Mouse (Mus musculus): ENCODE results near the gene Stk24.

Gene Stk24

DNA sequence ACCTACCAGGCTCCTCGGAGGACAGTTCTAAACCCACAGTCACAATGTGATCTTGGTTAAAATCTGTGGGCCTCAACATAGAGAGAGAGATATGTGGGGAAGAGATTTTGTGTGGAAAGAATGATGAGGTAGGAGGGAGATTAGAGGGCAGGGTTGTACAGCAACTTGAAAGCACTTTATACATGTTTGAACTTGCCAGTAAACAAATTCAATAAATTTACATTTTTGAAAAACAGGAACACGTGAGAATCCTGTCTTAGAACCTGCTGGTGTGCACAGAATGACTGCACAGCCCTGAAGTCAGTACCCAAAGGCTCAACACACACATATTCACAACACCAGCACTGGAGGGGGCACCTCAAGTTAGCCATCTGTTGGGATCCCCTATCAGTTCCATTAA lies 68.7 kb downstream of the Stk24 start:
- WGBS = 81% methylated on average over 2 of the region's 2 CpGs

DNA sequence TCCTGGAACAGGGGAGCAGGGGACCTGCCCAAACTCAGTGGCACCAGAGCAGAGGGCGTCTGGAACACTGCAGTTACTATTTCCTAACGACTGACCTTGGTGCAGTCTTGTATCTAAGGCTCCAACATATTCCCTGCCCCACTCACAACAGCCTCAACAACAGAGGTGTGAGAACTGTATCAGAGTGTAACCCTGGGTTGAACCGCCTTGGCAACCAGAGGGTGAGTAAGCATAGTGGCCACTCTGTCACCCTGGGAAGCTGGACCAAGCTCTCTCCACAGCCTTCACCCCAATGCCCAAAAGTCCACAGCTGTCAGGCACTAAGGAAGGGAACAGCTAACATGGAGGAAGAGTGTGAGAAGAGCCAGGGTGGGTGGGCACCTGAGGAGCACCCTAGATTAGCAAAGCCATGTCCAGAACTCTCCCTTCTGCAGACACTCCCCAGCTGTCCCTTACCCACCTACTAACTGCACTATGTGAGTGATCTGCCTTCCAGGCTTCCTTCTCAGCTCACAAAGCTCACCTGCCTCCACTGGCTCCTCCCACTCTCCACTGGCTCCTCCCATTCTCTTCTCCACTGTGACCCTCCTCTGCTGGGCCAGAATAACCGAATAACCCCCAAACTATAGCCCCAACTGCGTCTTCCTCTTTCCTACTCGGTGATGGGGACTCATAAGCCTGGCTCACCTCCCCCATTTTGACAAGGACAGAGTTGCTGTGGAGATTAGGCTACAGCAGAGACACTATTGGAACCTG lies 69.3 kb downstream of the Stk24 start:
- 90% methylated on average over 6 of the region's 6 CpGs for WGBS

DNA sequence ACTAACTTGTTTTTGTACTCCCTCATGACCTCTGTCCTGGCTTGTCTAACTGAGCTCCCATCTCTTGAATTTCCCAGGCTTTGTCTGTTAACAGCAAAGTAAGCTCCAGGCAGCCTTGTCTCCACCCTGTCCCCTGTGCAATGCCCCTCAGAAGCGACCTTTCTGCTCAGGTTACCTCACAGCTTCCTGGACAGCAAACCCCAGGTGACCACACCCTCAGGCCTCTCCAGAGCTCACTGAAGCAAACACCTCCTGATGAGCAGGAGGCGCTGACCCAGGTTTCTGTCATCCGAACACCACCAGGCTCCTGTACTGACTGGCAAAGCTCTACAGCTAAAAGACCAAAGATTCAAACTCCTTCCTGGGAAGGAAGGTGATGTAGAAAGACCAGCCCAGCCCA lies 69.9 kb downstream of the Stk24 start:
- 81% methylated on average over 3 of the region's 3 CpGs for WGBS

DNA sequence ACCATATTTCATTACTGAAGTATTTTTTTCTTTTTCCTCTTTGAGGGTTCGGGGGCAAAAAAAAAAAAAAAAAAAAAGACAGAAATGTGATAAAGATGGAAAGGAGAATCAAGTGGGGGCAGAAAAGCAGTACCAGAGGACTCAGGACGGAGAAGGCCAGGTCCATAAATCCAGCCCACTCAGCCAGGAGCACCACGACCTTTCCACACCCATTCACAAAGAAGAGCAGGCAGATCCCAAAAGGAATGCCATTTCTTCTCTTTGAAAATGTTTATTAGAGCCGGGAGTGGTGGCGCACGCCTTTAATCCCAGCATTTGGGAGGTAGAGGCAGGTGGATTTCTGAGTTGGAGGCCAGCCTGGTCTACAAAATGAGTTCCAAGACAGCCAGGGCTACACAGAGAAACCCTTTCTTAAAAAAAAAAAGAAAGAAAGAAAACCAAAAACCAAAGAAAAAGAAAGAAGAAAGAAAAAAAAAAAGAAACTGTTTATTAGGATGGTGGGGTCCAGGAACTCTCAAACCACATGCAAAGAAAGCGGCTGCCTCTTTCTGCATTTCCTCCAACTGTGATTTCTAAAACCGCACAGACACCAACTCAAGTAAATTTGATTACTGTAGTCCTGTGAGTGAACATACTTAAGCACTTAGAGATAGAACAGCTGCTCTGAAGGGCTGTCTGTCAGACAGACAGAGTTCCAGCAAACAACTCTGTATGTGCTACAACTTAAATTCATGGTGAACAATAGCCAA lies 74.3 kb downstream of the Stk24 start:
- WGBS = 77% methylated on average over 8 of the region's 8 CpGs

DNA sequence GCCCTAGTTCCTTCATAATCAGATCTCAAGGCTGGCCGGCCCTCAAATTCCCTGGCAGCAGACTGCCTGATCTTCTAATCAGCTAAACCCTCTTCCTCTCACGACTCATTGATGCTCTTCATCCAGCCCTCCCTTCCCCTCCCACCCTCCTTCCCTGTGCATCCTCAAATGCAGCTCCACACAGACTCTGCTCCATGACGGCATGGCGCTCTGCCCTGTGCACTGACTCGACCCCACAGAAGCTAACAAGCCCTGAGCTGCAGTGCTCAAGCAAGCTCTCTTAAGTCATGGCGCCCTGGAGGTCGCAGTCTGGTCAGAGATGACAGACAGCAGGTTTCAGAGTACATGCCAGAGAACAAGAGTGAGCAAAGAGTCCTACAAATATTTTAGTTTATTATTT lies 75.3 kb downstream of the Stk24 start:
- 71% methylated on average over 7 of the region's 7 CpGs for WGBS

DNA sequence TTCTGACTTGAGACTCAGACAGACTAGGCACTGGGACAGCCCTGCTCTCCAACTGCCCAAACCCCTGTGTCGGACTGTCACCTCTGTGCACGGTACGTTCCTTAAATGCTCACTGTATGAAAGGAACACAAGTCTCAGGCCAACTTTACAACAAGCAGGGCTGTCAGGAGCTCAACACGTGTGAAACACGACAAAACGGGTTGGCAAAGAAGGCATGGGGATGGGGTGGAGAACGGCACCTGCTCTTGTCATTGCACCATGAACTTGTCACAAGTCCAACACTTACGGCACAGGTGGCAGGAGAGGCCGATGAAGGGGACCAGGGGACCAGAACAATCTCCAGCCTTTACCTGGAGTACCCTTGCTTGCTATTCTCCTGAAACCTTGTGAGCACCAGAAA lies 80.7 kb downstream of the Stk24 start:
- WGBS = 90% methylated on average over 9 of the region's 9 CpGs

DNA sequence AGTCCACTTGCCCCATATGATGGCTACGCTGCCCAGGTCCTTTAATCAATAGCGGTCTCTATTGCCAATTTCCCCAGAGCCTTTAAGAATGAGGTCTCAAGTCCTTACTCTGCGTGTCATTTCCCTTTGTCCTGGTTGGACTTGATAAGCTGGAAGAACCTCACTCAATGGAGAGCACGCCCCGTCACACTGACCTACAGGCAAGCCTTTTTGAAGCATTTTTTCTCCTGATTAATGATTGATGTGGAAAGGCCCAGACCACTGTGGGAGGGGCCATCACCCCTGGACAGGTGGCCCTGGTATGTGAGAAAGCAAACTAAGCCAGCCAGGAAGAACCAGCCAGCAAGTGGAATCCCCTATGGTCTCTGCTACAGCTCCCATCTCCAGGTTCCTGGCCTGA lies 81.3 kb downstream of the Stk24 start:
- WGBS = 97% methylated on average over 5 of the region's 5 CpGs

DNA sequence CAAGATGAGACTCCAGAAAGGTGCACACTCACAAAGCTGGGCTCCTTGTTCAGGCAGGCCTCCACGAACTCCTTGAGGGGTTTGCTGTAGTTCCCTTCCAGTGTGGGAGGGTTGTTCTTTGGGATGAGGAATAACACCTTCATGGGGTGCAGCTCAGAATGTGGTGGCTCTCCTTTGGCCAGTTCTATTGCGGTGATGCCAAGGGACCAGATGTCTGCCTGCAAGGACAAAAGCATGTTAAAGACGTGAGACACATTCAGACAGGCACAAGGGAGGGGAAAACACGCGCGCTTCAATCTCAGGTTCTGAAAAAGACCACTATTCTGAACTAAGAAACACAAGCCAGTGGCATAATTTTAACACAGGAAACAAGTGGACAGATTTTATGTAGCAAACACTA lies 82.7 kb downstream of the Stk24 start:
- 88% methylated on average over 6 of the region's 6 CpGs for WGBS

DNA sequence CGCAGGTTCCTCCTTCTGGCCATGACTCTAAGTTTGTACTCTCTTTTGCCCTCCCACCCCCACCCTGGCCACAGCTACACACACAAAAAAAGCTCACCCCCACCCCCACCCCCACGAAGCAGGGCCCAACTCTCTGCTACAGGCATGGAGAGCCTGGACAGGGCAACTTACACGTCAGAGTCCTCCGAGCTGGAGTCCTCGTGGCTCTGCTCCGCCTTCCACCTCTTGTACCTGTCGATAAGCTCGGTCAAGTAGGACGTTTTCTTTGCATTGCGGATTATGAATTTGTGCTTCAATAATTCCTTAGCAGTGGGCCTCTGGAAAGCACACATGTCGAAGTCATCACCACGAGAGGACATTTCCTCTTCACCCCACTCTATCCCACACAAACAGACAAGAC lies 85.3 kb downstream of the Stk24 start:
- 94% methylated on average over 12 of the region's 12 CpGs for WGBS

DNA sequence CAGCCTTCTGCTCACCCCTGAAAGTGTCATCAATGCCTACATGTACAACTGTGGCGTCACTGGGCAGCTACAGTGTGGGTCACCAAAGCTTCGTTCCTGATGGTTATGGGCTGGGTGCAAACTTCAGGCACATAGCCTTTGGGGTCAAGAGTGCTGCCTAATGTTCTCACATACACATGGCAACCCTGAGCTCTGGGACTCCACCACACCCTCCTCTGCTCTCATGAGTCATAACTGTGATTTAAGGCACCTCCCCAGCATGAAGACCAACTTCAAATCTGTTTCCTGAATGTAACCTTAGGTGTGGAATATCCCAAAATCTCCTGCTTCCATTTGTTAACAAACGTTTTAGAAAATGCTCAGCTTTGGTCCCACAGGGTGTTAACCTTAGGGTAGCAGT lies 87.4 kb downstream of the Stk24 start:
- WGBS = 77% methylated on average over 3 of the region's 3 CpGs

DNA sequence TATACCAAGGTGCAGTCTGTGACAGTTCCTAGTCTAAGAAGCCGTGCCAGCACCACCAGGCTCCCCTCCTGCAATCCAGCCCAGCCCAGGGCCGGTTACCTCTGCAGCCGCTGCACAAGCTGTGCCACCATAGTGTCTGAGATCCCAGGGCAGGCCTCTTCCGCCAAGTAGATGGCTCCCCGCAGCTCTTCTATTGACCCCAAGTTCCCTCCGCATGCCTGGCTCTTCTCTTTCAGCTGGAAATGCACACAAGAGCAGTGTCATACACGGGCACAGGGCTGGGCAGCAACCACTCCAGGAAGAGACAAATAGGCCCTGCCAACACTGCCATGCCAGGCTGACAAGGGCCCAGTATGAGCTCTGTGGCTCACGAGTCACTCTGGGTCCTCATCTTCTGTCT lies 87.9 kb downstream of the Stk24 start:
- 74% methylated on average over 8 of the region's 8 CpGs for WGBS

DNA sequence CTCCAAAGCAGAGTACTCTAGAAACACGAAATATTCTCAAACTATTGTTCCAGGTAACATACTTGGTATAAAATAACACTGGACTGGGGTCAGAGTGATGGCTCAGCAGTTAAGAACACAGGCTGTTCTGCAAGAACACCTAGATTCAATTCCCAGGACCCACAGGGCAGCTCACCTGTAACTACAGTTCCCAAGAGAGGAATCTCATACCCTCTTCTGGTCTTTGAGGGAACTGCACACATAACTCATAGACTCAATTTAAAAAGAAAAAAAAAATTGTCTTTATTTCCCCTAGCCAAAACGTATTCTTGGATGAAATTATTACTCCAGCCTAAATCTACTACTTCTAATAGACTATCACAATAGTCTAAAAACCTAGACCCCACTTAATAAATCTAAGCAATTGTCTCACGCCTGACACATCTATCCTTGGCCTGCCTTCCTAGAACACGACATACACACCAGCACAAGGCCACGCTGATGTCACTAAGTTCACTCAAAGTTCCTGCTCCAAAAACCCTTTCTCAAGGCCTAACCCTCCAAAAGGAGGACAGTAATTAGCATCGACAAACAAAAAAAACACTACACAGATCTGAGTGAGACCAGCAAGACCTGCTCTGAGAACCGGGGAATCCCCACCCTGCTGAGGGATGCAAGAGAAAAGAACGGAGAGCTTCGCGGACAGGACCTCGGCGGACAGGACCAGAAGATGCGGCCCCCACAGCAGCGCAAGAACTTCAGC lies 94.3 kb downstream of the Stk24 start:
- 90% methylated on average over 14 of the region's 14 CpGs for WGBS

DNA sequence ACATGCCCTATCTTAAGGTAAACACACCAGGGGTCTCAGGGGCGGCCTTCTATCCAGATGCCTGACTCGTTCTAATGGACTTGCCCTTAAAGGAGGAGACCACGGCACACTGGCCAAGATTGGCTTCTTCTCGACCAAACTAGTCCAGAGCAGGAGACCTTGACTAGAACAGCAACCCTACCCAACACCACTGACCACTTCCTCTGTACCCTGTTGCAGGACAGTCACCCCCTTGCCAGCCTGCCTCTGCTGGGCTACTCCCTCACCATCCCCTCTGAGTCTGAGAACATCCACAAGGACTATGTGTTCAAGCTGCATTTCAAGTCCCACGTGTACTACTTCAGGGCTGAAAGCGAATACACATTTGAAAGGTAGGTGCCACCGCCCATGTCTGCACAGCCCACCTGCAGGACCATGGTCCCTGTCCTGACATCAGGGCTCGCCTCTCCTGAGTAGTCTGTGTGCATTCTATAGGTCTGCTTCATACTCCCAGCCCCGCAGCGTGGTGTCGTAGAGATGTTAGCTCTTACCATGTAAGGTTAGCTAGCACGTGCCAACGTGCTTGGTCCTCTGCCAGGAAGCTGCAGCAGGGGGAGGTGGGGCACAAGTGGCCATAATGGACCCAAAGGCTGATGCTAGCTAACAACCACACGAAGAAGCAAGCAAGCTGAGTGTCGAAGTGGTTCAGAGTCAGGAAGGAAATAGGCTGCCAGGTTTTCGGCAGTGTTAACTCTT lies 99.0 kb downstream of the Stk24 start:
- WGBS = 63% methylated on average over 16 of the region's 16 CpGs

DNA sequence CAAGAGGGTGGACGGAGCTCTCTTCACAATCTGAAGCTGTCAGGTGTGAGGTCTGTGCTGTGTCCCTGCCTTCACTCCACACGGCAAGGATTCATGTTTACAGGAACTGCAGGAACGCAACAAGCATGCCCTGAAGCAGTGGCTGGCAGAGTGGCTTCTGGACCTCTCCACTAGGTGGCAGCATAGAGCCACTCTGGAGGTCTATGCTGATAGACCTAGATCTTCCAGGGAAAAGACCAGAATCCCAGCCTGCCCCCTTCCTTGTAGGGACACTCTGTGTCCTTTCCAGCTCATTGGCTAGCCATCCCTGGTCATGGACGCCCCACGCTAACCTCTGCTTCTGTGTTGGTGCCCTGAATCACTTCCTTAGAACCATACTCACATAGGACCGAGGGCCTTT lies 100.7 kb downstream of the Stk24 start:
- 27% methylated on average over 6 of the region's 6 CpGs for WGBS

DNA sequence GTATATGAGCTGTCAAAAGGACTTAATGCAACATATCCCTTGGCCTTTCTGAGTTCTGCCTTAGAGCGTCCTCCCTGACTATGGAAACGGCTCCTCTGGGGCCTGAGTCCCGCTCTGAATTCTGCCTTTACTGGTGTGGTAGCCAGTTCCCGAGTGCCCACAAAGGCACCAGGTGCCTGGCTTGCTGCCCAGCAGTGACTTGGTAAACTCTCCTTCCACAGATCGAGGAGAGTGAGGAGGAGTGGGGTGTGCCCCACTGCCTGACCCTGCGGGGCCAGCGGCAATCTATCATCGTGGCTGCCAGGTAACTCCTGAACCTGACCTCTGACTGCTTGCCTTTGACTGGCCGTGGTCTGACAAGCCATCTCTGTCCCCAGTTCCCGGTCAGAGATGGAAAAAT lies 103.8 kb downstream of the Stk24 start:
- WGBS = 78% methylated on average over 10 of the region's 10 CpGs

DNA sequence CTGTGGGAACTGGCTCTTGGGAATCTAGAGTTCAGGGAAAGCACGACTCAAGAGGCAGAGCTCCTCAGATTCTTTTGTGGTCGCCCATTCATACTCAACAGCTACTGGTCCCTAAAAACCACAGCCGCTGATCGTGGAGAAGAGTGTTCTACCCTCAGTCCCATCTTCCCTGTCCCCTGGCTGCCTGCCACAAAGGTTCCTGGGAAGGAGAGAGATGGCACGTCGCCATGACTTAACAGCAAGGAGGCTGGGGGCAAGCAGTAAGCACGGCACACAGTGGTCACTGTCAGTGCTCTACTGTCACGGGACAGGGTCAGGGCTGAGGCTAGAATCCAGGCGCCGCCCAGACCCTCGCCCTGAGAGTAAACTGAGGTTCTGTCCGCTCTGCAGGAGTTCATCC lies 104.8 kb downstream of the Stk24 start:
- WGBS = 77% methylated on average over 12 of the region's 12 CpGs

DNA sequence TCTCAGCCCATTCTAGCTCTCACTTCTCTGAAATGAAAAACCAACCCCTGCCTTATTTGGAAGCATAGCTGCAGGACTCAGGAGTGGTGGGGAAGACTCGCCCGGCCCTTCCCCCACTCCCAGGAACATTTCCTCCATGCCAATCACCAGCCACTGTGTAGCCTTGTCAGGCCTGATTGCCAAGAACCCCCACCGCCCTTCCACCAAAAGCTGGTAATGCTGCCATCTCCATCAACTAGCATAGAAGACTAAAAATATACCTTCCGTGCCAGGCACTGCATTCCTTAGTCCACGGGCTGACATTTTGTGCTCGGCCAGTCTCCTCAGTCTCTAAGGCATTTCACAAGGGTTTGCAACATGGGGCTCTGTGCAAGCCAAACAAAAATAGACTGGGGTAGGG lies 109.3 kb downstream of the Stk24 start:
- 57% methylated on average over 6 of the region's 6 CpGs for whole genome bisulfite sequencing

DNA sequence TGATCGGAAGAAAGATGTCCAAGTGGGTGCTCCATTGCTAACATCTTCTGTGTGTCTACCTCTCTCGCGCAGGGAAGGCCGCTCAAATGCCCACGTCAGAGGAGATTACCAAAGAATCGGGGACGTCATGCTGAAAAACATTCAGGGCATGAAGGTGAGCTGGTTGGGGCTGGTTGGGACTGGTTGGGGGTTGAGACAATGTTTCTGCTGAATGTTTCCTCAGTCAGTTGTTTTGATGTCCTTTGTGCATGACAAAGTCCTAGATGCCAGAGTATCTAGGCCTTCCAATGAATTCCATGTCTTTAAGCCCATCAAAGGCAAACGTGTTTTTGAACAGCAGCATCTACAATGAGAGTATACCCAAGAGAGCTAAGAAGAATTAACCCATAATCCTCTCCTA lies 112.0 kb downstream of the Stk24 start:
- WGBS = 92% methylated on average over 8 of the region's 8 CpGs

DNA sequence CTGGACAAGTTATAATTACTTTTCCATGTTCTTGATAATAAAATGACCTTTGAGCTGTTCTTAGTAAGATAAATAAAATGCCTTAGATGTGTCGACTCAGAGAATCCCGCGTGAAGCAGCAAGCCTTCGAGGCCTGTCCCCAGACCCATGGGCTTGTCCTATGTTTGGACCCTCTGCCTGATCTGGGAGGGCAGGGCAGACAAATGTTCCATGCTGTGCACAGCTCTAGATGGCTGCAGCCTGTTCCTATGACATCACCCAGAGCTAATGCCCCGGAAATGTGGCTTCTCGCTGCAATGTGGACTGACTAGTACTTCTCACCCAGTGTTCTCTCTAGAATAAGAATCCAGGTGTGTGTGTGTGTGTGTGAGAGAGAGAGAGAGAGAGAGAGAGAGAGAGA lies 115.4 kb downstream of the Stk24 start:
- 72% methylated on average over 6 of the region's 6 CpGs for WGBS

DNA sequence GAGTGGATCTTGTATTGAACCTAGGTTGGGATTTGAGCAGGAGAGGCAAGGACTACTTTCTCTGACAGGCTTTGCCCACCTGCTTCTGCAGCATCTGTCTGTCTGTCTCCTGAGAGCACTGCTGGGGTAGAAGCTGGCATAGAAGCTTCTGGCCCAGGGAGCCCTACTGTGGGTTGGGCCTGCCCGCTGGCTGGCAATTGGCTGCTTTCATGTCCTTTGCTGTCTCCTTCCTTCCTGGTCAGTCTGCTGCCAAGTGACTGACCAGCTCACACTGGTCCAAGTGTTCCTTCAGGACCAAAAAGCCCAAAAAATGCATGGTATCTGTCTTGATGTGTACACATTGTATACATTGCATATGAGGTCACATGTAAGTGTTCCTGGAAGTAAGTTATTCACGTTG lies 115.9 kb downstream of the Stk24 start:
- 53% methylated on average over 2 of the region's 2 CpGs for WGBS

DNA sequence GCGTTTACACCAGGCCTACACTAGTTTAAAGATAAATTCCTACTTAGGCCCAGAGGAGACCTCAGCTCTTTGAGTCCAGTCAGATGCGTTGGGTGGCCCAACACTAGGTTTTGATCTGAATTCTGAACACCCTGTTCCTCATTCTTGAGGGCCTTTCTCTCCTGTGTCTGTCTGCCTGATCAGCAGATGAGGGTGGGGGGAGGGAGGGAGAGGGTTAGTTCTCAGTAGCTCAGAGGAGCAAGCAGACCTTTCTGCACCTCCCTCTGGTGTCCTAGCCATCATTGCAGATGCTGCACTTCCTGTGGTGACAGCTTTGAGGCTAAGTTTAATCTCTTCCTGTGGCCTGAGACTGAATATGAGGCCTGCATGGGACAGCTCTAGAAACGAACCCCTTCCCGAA lies 117.2 kb downstream of the Stk24 start:
- 75% methylated on average over 4 of the region's 4 CpGs for WGBS

DNA sequence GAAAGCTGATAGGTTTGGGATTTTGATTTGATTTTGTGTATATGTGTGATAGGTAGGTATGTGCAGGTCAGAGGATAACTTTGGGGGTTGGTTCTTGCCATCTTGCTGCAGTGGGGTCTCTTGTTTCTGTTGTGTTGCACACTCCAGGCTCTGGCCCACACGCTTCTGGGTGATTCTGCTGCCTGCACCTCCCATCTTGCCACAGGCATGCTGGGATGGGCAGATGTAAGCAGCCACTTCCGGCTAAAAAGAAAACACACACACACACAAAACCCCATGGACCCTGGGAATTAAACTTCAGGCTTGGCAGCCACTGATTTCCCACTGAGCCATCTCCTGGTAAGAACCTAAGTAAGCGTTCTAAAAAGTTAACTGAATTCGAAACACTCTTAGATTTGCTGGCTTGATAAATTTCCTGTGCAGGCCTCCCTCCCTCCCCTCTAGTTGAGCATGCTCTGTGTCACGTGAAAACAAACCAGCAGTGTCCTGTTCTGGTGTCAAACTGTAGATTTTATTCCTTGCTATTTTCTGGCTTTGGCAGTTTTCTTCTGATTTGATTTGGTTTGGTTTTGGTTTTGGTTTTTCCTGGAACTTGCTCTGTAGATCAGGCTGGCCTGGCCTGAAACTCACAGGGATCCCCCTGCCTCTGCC lies 118.5 kb downstream of the Stk24 start:
- WGBS = 67% methylated on average over 5 of the region's 5 CpGs
